Mouse (Mus musculus) C2C12 (cell line): ENCODE measurements around the gene Itga11.

Experiments used
- CEBPB ChIP-seq: IDR thresholded peaks from one replicate; pipeline ENCODE4 v1.6.1; 2011; ENCODE audit warnings: low read depth, mild to moderate bottlenecking, control low read depth, moderate library complexity
- CTCF ChIP-seq: IDR thresholded peaks from one replicate; pipeline ENCODE4 v1.5.1; 2011; ENCODE audit not compliant: control insufficient read depth, insufficient read depth, insufficient read length
- FOSL1 ChIP-seq: IDR thresholded peaks from one replicate; pipeline ENCODE4 v1.8.0; 2011; ENCODE audit warnings: mild to moderate bottlenecking, low read length; ENCODE audit not compliant: poor library complexity, insufficient read depth, severe bottlenecking
- MAX ChIP-seq: IDR thresholded peaks from one replicate; pipeline ENCODE4 v1.6.1; 2011; ENCODE audit warnings: mild to moderate bottlenecking, control low read depth
- MYOD1 ChIP-seq: IDR thresholded peaks from one replicate; pipeline ENCODE4 v1.6.1; 2011; ENCODE audit warnings: low read depth; ENCODE audit not compliant: control insufficient read depth, insufficient read length
- MYOG ChIP-seq: IDR thresholded peaks from one replicate; pipeline ENCODE4 v1.6.1; 2011; ENCODE audit not compliant: control insufficient read depth, insufficient read length; ENCODE audit errors: extremely low read depth
- USF1 ChIP-seq: IDR thresholded peaks from one replicate; pipeline ENCODE4 v1.6.1; 2011; ENCODE audit warnings: low read depth, mild to moderate bottlenecking, control low read depth, moderate library complexity

DNA sequence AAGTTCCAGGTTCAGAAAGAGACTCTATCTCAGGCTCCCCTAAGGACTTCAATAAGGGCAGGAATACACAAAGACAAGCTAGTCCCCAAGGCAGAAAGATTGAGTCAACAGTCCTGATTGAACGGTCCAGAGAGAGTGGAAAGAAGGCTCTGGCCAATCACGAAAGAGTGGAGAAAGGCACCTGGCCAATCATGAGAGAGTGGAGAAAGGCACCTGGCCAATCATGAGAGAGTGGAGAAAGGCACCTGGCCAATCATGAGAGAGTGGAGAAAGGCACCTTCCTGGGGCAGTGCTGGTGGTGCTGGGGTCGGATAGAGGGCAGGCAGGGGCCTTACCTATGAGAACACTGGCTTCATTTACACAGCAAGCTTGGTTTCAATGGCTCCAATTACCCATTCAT, 28.2 kb upstream of the Itga11 start:
- TF ChIP-seq CEBPB (no peak), CTCF (no peak), MYOD1 (no peak), MYOG (no peak), MAX (no peak), USF1 (no peak), FOSL1 (no peak)
